Mouse (Mus musculus) CH12.LX (cell line): ENCODE measurements around the gene Gdap1l1. TPM values are rescaled to one million over a fixed set of nuclear protein-coding genes. Genes with fewer than 3 reads are reported as not detected.

Experiments
- DNase-seq: peaks from one replicate; pipeline ENCODE4 v3.0.0-alpha.2; 2013; ENCODE audit errors: extremely low read depth
- H3K27ac ChIP-seq: 2 replicates; pipeline ENCODE4 v1.5.1; 2012; ENCODE audit warnings: low read depth, mild to moderate bottlenecking, control low read depth, moderate library complexity; ENCODE audit not compliant: insufficient read depth
- H3K27me3 ChIP-seq: replicated peaks from 2 replicates; pipeline ENCODE3; 2012; ENCODE audit warnings: inconsistent platforms
- H3K36me3 ChIP-seq, 2 experiments: replicated peaks in 1 of 2; 2 replicates each; pipeline versions ENCODE3 to v1.6.1; 2012; ENCODE audit warnings: inconsistent platforms in 1 of 2, low read length in 1 of 2, mild to moderate bottlenecking in 1 of 2, mixed read lengths in 1 of 2, moderate library complexity in 1 of 2; ENCODE audit not compliant: control insufficient read depth in 1 of 2, insufficient read depth in 1 of 2
- H3K4me1 ChIP-seq, 2 experiments: 2 replicates each; pipeline ENCODE4 v1.6.1; 2012; ENCODE audit warnings: inconsistent platforms in 1 of 2, moderate library complexity in 1 of 2; ENCODE audit not compliant: insufficient read depth in 2 of 2, control insufficient read depth in 1 of 2
- H3K4me2 ChIP-seq: 2 replicates; pipeline ENCODE4 v1.6.1; 2012; ENCODE audit warnings: low read depth, mild to moderate bottlenecking, control low read depth; ENCODE audit not compliant: poor library complexity, insufficient read depth, severe bottlenecking
- H3K4me3 ChIP-seq, 3 experiments: fragments of 150-350 bp in 1 of 3; sonication (generic) in 1 of 3; replicated peaks in 1 of 3; 2 replicates each; pipeline versions ENCODE3 to v1.5.1; 2011 to 2012; ENCODE audit warnings: low read depth in 2 of 3, low read length in 2 of 3, mild to moderate bottlenecking in 2 of 3, moderate library complexity in 2 of 3, control low read depth in 1 of 3, improper control_type of control experiment in 1 of 3, inconsistent platforms in 1 of 3, mixed read lengths in 1 of 3; ENCODE audit not compliant: poor library complexity in 1 of 3
- H3K79me2 ChIP-seq: replicated peaks from 2 replicates; pipeline ENCODE4 v1.6.1; 2012; ENCODE audit warnings: mild to moderate bottlenecking, moderate library complexity; ENCODE audit not compliant: control insufficient read depth, poor library complexity, insufficient read depth, severe bottlenecking; ENCODE audit errors: extremely low read depth
- H3K9ac ChIP-seq: 2 replicates; pipeline ENCODE4 v1.6.1; 2012; ENCODE audit warnings: low read depth, mild to moderate bottlenecking, control low read depth, moderate library complexity; ENCODE audit not compliant: insufficient read depth
- H3K9me3 ChIP-seq: replicated peaks from 2 replicates; pipeline ENCODE3; 2012; ENCODE audit warnings: low read length, inconsistent platforms, mixed read lengths
- CHD1 ChIP-seq: IDR thresholded peaks from 2 replicates; pipeline ENCODE4 v1.6.1; 2012; ENCODE audit warnings: low read depth, low read length, improper control_type of control experiment, inconsistent platforms
- CHD2 ChIP-seq: IDR thresholded peaks from 2 replicates; pipeline ENCODE4 v1.6.1; 2011; ENCODE audit warnings: low read length, improper control_type of control experiment
- ELF1 ChIP-seq: IDR thresholded peaks from 2 replicates; pipeline ENCODE4 v1.6.1; 2014; ENCODE audit warnings: low read depth, mild to moderate bottlenecking, inconsistent platforms, low read length, improper control_type of control experiment
- ETS1 ChIP-seq: conservative IDR thresholded peaks from 2 replicates; pipeline ENCODE4 v1.6.1; 2012; ENCODE audit warnings: low read depth, mild to moderate bottlenecking, inconsistent platforms, low read length, improper control_type of control experiment, moderate library complexity
- HCFC1 ChIP-seq: IDR thresholded peaks from 2 replicates; pipeline ENCODE4 v1.6.1; 2012; ENCODE audit warnings: low read depth, mild to moderate bottlenecking, inconsistent platforms, low read length, improper control_type of control experiment
- IRF4 ChIP-seq: IDR thresholded peaks from 2 replicates; pipeline ENCODE4 v1.6.1; 2014; ENCODE audit warnings: low read depth, mild to moderate bottlenecking, inconsistent platforms, low read length, improper control_type of control experiment
- JUN ChIP-seq: IDR thresholded peaks from 2 replicates; pipeline ENCODE4 v1.6.1; 2011; ENCODE audit warnings: low read depth, mild to moderate bottlenecking, low read length, improper control_type of control experiment, moderate library complexity; ENCODE audit not compliant: insufficient read depth
- JUND ChIP-seq: conservative IDR thresholded peaks from 2 replicates; pipeline ENCODE4 v1.6.1; 2011; ENCODE audit warnings: low read depth, low read length, improper control_type of control experiment
- KAT2A ChIP-seq: IDR thresholded peaks from 2 replicates; pipeline ENCODE4 v1.6.1; 2012; ENCODE audit warnings: low read length, improper control_type of control experiment, inconsistent platforms; ENCODE audit not compliant: insufficient replicate concordance
- MAFK ChIP-seq: IDR thresholded peaks from 2 replicates; pipeline ENCODE4 v1.6.1; 2011; ENCODE audit warnings: low read length, improper control_type of control experiment; ENCODE audit not compliant: insufficient replicate concordance
- MEF2A ChIP-seq: IDR thresholded peaks from 2 replicates; pipeline ENCODE4 v1.6.1; 2014; ENCODE audit warnings: low read depth, mild to moderate bottlenecking, inconsistent platforms, low read length, improper control_type of control experiment, borderline replicate concordance
- MYC ChIP-seq: IDR thresholded peaks from 2 replicates; pipeline ENCODE4 v1.6.1; 2011; ENCODE audit warnings: low read depth, mild to moderate bottlenecking, improper control_type of control experiment, low read length
- NELFE ChIP-seq: IDR thresholded peaks from 2 replicates; pipeline ENCODE4 v1.6.1; 2011; ENCODE audit warnings: low read depth, low read length, improper control_type of control experiment
- NRF1 ChIP-seq: IDR thresholded peaks from 2 replicates; pipeline ENCODE4 v1.6.1; 2014; ENCODE audit warnings: low read depth, mild to moderate bottlenecking, inconsistent platforms, low read length, improper control_type of control experiment, moderate library complexity
- PAX5 ChIP-seq: IDR thresholded peaks from 2 replicates; pipeline ENCODE4 v1.6.1; 2012; ENCODE audit warnings: low read length, inconsistent platforms, mixed read lengths
- POLR2A ChIP-seq: IDR thresholded peaks from 2 replicates; pipeline ENCODE4 v1.6.1; 2011; ENCODE audit warnings: low read depth, mild to moderate bottlenecking, improper control_type of control experiment, low read length
- POLR2AphosphoS2 ChIP-seq: IDR thresholded peaks from 2 replicates; pipeline ENCODE4 v1.6.1; 2011; ENCODE audit warnings: low read depth, low read length, improper control_type of control experiment
- RCOR1 ChIP-seq: conservative IDR thresholded peaks from 2 replicates; pipeline ENCODE4 v1.6.1; 2012; ENCODE audit warnings: low read depth, mild to moderate bottlenecking, inconsistent platforms, low read length, improper control_type of control experiment
- SIN3A ChIP-seq: IDR thresholded peaks from 2 replicates; pipeline ENCODE4 v1.6.1; 2012; ENCODE audit warnings: low read length, improper control_type of control experiment, inconsistent platforms
- UBTF ChIP-seq: IDR thresholded peaks from 2 replicates; pipeline ENCODE4 v1.6.1; 2012; ENCODE audit warnings: low read depth, mild to moderate bottlenecking, inconsistent platforms, low read length, improper control_type of control experiment, moderate library complexity
- USF1 ChIP-seq: IDR thresholded peaks from 2 replicates; pipeline ENCODE4 v1.6.1; 2014; ENCODE audit warnings: low read depth, mild to moderate bottlenecking, inconsistent platforms, low read length, improper control_type of control experiment
- dilution Hi-C: fragments of 300-500 bp; cut with MboI; formaldehyde crosslinking; loops from 2 replicates; pipeline ENCODE4 v1.14.3; 2020; ENCODE audit warnings: low sequenced_read_pairs; ENCODE audit not compliant: extremely low pct_unique_long_range_greater_than_20kb, extremely low pct_ligation_motif_present
- in situ Hi-C: fragments of 300-500 bp; cut with MboI; formaldehyde crosslinking; loops from 3 replicates; pipeline ENCODE4 v1.14.3; 2019; ENCODE audit warnings: low sequenced_read_pairs, low pct_ligation_motif_present, low pct_unique_long_range_greater_than_20kb, mixed read lengths
- polyA plus RNA-seq: library from polyadenylated mRNA; unstranded; fragments of >175 nt; gene quantifications from 2 replicates; pipeline ENCODE4 v1.2.1, GENCODE M21; 2012; ENCODE audit warnings: low read depth; ENCODE audit not compliant: insufficient read length
- total RNA-seq, 2 experiments: library from RNA; depleted of rRNA; stranded (reverse); fragments of 300-350 nt in 1 of 2; fragments of >200 nt in 1 of 2; gene quantifications; 2 replicates each; pipeline ENCODE4 v1.2.3; 2012 to 2014

Gdap1l1 gene
- total and polyA plus RNA-seq, 3 experiments, result not detected

DNA sequence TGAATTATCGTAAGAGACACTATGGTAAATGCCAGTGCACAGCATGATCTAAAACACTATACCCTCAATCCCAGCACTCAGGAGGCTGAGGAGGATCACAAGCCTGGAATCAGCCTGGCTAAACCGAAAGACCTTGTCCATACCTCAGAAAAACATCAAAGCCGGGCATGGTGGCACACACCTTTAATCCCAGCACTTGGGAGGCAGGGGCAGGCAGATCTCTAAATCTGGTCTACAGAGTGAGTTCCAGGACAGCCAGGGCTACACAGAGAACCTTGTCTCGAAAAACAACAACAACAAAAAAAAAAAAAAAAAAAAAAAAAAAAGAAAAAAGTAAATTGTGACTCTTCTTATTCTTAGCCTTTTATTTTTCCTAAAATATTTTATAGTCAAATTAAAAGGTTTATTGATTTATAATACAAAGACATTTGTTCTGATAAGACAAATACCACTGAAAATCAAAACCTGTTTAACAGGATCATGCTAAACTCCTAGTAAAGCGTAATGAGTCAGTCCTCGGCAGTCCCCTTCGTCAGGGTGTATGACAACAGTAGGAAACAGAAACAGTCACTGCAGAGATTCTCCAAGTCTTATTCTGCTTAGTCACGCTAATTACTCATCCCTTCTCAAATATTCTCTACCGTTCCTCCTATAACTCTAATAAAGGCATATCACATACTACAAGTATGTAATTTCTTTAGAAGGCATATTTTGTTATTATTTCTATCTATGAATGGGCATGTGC is 25.3 kb upstream of the Gdap1l1 start:
- no peak overlapping the region for H3K4me3 ChIP-seq
- no peaks in the 10 kb centered on the region for H3K27me3 ChIP-seq
- H3K4me2 ChIP-seq, result no peak overlapping the region
- H3K27ac ChIP-seq, result no peak overlapping the region
- peaks cover 39 to 74% of the 10 kb centered on the region in 2 experiments for H3K36me3 ChIP-seq
- no peak for DNase-seq
- H3K79me2 ChIP-seq, result peaks cover 28% of the 10 kb centered on the region
- no peaks in the 10 kb centered on the region for H3K9me3 ChIP-seq
- no peak overlapping the region for H3K9ac ChIP-seq
- TF ChIP-seq ELF1, result no peak
- TF ChIP-seq UBTF, result no peak
- TF ChIP-seq PAX5, result no peak
- TF ChIP-seq MAFK, result no peak
- no peak for TF ChIP-seq HCFC1
- no peak for TF ChIP-seq NELFE
- TF ChIP-seq USF1, result no peak
- no peak for TF ChIP-seq RCOR1
- no peak for TF ChIP-seq ETS1
- TF ChIP-seq NRF1, result no peak
- no peak for TF ChIP-seq IRF4
- no peak for TF ChIP-seq SIN3A
- TF ChIP-seq CHD1, result no peak
- TF ChIP-seq JUND, result no peak
- no peak for TF ChIP-seq CHD2
- in situ Hi-C loops, result loop anchor here (10.0 kb wide), 1 partner anchor 318 kb away; no protein-coding TSS in a partner anchor
- peaks cover 7 to 27% of the 10 kb centered on the region in 2 experiments; a peak in 3 of 4 replicates for H3K4me1 ChIP-seq
- dilution Hi-C loops, result no loop called here

GRCm38 (mm10) chr2:163417026-163417425 is 21.2 kb upstream of the Gdap1l1 start:
- no peaks in the 10 kb centered on the region for H3K9me3 ChIP-seq
- no peak overlapping the region for H3K4me3 ChIP-seq
- no peaks in the 10 kb centered on the region for H3K27me3 ChIP-seq
- in situ Hi-C loops (loop anchor here (10.0 kb wide), 1 partner anchor 322 kb away; no protein-coding TSS in a partner anchor), dilution Hi-C loops (no loop called here)
- H3K4me1 ChIP-seq, result peaks cover 9 to 35% of the 10 kb centered on the region in 2 experiments
- H3K4me2 ChIP-seq, result no peak overlapping the region
- H3K36me3 ChIP-seq, result peaks cover 17 to 37% of the 10 kb centered on the region in 2 experiments
- TF ChIP-seq RCOR1 (no peak), IRF4 (no peak), NELFE (no peak), UBTF (no peak), MYC (no peak), MEF2A (no peak), PAX5 (no peak), POLR2A (no peak), POLR2AphosphoS2 (no peak), KAT2A (no peak), JUND (no peak), JUN (no peak)
- H3K9ac ChIP-seq, result no peak overlapping the region
- DNase-seq, result no peak
- peaks cover 40% of the 10 kb centered on the region for H3K79me2 ChIP-seq
- H3K27ac ChIP-seq, result no peak overlapping the region
